Mouse (Mus musculus): Measurements from ENCODE around the gene Gm3435.
"Not testable (repeated sequence)": the region's sequence is repeated elsewhere in the genome, so short reads cannot be mapped to it uniquely, and the experiment has no call there.

DNA sequence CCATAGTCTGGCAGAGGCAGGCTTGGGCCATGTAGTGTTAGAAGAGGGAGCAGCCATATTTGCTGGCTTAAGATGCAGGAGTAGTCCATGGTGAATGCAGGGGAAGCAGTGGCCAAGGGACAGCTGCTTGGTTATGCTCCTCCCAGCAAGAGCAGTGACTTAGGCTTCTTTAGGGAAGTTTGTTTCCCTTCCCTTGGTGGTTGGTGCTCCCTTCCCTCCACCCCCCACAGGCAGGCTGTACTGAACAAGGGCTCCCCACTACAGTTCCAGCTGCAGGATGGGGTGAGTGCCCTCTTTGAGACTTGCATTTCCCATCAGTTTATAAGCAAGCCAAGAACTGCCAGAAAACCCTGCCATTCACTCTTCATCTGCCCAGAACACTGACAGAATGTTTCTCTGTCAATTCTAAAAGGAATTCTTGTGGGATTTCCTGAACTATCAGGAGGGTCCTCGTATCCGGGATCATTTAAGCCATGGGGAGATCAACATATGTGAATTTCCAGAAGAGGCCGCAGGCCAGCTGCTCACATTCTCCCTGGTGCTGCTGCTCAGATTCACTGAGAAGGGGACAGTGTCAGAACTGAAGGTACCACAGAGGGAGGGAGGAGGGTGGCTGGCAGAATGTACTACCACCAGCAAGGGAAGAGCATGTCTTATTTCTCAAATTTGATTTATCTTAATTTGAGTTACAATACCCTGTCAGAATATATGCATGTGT lies 11.7 kb downstream of the Gm3435 start:
- TF ChIP-seq CTCF (IDR thresholded peaks at IDR 0.05; ENCODE audit: borderline replicate concordance, insufficient read depth, low read length); POLR2A (IDR thresholded peaks at IDR 0.05; ENCODE audit: low read depth, low read length): not testable (repeated sequence)

Data from embryonic fibroblast, embryonic 13.5 days (primary cell).